Mouse (Mus musculus) brain, adult 2 months (tissue): ENCODE data around the gene Flot2.

Experiments used
- DNase-seq: peaks from one replicate; pipeline ENCODE4 v3.0.0; 2011; ENCODE audit warnings: low read depth, low spot score

The Flot2 gene

GRCm38 (mm10) chr11:78059833-78060757, 22.4 kb downstream of the Flot2 start:
- DNase-seq: peak; percentile 74

GRCm38 (mm10) chr11:78062563-78062962, 24.8 kb downstream of the Flot2 start:
- no peak for DNase-seq

- DNase-seq: no peak
Measured at GRCm38 (mm10) chr11:78065906-78066305, 28.2 kb downstream of the Flot2 start.

DNA sequence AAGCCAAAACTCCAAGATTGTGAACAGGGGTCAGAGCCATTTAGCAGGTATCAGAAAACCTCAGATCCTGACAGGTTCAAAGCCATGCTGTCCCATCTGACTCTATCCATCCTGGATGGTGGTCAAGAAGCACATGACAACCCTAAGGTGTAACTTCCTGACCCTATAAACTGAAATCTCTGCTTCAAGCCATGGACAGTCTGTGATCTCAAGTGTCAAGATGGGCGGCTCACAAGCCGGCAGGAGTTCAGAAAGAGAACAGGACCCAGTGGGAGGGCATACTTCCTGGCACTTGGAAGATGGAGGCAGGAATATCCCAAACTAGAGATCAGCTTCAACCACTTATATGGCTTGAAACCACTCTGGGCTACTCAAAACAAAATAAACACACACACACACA, 28.9 kb downstream of the Flot2 start:
- DNase-seq: no peak

DNA sequence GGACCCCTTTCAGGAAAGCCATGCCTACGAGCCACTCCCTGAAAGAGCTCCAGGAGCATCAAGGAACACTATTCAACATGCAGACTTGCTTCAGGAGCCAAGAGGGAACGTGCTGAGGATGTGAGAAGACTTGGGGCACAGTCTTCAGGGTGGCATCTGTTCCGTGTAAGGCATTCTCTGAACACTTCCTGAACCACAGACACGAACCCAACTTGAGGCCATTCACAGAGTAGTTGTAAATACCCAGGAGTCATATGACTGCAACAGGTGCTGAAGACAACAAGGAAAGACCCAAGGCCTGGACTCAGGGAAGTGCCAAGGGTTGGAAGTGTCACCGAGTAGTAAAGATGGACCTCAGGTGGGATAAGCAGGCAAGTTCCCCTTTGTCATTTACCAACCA, 29.8 kb downstream of the Flot2 start:
- no peak for DNase-seq

- no peak for DNase-seq
Measured at GRCm38 (mm10) chr11:78069130-78069529, 31.4 kb downstream of the Flot2 start.

DNA sequence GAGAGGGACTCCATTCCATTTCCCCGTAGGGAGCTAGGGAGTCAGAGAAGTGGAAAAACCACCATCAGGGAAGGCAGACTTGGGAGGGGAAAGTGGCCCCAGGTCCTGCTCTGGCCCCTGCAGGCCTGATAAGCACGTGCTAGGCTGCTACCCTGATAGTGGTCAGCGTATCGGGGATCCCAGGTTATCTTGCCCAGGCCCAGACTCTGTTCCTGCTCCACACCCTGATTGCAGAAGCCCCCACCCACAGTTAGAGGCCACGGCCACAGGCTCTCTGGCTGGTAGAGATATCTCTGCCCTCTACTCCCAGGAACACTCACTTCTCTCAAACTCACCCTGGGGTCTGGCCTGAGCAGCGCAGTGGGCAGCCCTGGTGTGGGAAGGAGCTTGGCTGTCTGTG, 31.9 kb downstream of the Flot2 start:
- DNase-seq: no peak

GRCm38 (mm10) chr11:78071938-78072337, 34.2 kb downstream of the Flot2 start:
- no peak for DNase-seq

DNA sequence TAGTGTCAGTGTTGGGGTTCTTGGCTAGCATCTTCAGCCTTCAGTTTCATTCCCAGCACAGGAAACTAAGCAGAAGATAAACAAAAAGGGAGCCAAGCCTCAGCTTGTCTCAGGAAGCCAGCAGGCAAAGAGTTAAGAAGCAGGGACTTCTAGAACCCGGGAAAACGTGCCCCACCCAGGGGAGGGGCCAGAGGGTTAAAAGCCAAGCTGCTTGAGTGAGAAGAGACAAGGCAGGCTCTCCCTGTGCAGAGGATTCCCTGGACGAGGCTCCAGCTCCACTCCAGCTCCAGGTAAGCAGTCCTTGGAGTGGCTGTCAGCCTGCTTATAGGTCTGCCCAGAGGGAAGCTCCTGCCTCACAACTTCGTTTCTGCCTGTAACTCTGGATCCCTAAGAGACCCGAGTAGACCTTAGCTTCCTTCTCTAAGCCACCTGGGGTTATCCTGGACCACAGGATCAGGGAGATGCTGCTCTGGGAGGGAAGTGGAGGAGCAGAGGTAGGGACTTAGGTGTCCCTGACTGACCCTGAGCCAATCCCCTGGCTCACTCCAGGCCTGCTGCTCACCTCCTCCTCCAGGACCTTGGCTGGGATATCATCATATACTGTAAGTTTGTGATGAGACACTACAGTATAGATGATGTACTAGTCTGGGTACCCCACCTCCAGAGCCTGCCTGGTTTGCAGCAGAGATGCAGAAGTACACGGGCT, 34.8 kb downstream of the Flot2 start:
- no peak for DNase-seq

DNA sequence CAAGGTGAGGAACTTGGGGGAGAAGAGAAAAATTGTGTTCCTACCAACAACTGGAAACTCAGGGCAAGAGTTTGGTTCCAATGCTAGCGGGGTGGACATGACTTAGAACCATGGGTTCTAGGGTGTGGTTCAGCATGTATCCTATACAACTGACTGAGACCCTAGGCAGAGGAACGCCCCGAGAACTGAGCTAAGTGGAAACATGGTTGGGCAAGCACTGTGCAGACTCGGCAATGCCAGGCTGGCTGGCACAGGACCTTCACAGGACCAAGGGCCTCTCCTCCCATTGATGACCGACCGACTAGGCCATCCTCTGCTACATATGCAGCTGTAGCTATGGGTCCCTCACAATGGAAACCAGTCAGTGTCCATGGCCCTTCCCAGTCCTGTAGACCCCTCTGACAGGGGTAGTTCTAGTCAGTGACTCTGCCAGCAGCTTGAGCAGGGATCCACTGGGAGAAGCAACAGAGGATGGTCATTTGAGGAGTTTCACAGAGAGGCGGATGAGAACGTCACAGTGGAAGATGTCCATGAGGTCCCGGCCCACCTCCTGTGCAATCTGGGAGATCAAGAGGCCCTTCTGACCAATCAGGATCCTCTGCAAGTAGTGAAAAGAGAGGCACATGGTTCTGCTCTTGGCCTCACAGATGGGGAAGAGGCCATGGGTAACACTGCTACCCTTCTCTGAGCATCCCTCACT, 36.0 kb downstream of the Flot2 start:
- no peak for DNase-seq

DNA sequence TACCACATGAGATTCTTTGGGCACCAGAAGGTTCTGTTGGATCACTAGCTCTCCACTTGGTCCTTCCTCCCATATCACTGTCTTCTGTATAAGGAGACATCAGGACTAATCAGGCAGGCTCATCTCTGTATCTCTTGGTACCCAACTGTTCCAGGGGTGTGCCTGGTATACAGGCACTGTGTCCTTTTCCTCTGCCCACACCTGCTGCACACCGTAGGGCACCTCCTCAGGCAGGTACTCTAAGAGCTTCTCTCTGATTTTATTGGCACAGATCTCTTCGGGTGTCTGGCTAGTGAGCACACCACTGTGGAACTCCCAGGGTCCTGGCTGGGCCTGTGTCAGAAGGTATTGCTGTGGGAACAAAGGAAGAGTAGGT, 36.5 kb downstream of the Flot2 start:
- no peak for DNase-seq

DNA sequence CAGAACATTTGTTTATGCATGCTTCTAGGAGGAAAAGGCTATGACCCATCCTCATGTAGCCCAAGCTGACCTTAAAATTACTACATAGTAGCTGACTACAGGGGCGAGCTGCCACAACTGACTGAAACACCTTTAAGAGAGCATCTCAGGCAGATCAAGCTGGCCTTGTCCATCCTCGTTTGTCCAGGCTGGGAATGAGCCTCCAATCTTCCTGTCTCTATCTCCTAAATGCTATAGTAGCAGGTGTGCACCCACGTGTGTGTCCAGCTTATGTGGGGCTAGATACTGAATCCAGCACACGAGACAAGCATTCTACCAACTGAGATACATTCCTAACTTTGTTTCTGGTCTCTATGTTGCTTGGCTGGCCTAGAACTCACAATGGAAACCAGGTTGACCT, 36.9 kb downstream of the Flot2 start:
- no peak for DNase-seq

- peak; percentile 97 for DNase-seq
Measured at GRCm38 (mm10) chr11:78079961-78080921, 42.5 kb downstream of the Flot2 start, which contains the start of gene Eral1. Gene Eral1, minus strand, starts transcription at chr11:78080383.

DNA sequence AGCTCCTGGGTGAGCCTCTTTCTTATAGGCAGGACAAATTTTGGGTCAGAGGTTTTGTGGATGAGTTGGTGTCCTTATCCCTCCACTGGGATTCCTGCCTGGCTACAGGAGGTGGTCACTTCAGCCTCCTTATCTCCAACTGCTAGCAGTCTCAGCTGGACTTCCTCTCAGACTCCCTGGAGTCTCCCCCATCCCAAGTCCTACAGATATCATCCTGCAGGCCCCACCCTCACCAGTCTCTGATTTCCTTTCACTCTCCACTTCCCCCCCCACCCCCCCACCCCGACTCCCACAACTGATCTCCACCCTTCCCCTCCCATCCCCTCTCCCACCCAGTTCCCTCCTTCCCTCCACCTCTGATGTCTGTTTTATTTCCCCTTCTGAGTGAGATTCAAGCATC, 45.9 kb downstream of the Flot2 start:
- DNase-seq: no peak

GRCm38 (mm10) chr11:78086925-78087479, 49.3 kb downstream of the Flot2 start:
- no peak for DNase-seq

DNA sequence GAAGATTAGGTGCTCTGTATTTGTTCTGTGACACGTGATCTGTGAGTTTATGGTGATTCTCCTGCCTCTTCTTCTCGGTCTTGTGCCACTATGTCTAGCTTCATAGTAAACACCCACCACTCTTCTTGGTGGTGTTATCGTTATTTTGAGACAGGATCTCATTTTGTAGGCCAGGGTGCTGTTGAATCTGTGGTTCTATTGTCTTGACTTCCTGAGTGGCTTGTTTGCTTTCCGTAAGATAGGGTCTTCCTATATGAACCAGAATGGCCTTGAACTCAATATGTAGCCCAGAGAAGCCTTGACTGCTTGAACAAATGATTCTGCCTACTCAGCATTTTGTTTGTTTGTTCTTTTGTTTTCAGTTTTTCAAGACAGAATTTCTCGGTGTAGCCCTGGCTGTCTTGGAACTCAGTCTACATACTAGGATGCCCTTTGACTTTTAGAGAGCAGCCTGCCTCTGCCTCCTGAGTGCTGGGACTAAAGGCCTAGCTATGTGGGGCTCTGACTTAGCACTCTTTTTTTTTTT, 50.1 kb downstream of the Flot2 start:
- no peak for DNase-seq

DNA sequence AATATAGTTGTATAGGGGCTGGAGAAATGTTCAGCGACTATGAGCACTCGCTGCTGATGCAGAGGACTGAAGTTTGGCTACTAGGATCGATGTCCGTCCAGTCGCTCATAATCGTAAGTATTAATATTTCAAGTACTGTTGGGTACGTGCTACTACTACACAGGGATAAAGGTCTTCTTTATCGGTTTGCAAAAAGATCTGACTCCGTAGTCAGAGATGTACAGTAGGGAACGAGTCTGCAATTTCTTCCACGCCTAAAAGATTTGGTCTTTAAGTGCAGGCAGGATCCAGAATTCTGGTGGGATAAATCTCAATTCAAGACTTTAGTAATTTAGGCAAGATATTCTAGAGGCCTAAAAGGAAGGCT, 56.4 kb downstream of the Flot2 start:
- peak; percentile 21 for DNase-seq

- DNase-seq: peak; percentile 95
Measured at GRCm38 (mm10) chr11:78094504-78095143, 56.9 kb downstream of the Flot2 start, which contains the start of gene Fam222b. Gene Fam222b, plus strand, starts transcription at chr11:78094660.

DNA sequence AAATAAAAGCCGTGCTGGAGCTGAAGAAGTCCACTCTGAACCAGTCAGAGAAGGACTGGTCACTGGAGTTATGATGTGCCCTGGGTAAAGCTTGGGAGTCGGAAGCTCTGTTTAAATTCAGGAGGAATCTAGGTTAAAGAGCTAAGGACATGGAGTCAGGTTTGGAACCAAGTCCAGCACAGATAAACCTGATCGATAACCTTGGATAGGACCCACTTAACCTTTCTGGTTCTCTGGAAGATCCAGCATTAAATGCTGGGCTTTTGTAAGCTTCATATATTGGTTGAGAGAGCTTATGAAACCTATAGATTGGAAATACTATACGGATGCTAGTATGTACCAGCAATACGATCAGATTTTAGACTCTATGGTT, 57.4 kb downstream of the Flot2 start:
- DNase-seq: no peak

GRCm38 (mm10) chr11:78097077-78097476, 59.3 kb downstream of the Flot2 start:
- no peak for DNase-seq
